Mouse (Mus musculus): ENCODE measurements at regions not wholly inside any gene's neighbourhood (a gene's known extent, or its start where the extent isn't known, plus 50 kb on each side); places are given as distances from the start of the nearest gene placed in this dataset.

DNA sequence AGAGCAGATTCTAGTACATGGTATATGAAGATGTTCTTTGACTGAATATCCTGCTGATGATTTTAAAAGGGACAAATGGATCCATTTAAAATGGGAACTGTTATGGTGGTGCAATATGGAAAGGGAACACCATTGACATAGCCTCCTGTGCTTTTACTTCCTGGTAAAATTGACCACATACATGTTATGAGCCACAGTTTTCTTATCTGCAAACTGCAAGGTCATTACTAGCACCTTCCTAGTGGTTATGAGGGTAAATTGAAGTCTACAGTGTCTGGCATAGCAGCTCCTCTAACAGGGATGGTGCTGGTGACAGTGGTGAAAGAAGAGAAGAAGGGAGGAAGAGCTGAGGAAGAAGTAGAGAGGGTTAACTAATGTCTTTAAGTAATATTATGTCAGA lies 61.5 kb upstream of the Slc4a7 start:
- TF ChIP-seq POLR2A (IDR thresholded peaks at IDR 0.05; ENCODE audit: insufficient read depth, low read length): no peak
- TF ChIP-seq CTCF (IDR thresholded peaks at IDR 0.05; ENCODE audit: low read depth, low read length): no peak
- no peak for TF ChIP-seq EP300 (IDR thresholded peaks at IDR 0.05; ENCODE audit: insufficient read depth, low read depth, low read length)

Data from ES-Bruce4 (cell line).